Mouse (Mus musculus) right cerebral cortex, postnatal 14 days (tissue): Measurements from ENCODE around the gene Acsm4.
"Not testable (repeated sequence)": the region's sequence is repeated elsewhere in the genome, so short reads cannot be mapped to it uniquely, and the experiment has no call there.

Experiments
- DNase-seq: peaks from one replicate; pipeline ENCODE4 v3.0.0; 2022

The Acsm4 gene

DNA sequence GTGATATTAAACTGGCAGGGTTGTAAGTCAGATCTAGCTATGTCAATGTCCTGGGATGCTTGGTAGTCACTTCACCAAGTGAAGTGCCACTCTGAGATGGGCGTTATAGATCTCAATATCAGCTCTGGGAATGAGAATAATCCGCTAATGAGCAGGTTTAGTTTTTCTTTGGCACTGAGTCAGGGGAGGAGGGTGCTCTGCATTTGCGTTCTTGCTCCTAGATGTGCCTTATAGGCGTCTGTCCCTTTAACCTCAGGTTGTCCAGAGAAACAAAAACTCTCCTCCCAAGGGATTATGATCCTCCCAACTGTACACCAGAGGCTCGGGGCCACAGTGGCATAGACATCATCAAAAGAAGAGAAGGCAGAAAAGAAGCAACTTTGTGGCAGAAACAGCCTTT lies at the start of gene Acsm4:
Acsm4 (plus strand) TSS at position 301 of the 400 bp plus-strand sequence.
- DNase-seq: no peak

DNA sequence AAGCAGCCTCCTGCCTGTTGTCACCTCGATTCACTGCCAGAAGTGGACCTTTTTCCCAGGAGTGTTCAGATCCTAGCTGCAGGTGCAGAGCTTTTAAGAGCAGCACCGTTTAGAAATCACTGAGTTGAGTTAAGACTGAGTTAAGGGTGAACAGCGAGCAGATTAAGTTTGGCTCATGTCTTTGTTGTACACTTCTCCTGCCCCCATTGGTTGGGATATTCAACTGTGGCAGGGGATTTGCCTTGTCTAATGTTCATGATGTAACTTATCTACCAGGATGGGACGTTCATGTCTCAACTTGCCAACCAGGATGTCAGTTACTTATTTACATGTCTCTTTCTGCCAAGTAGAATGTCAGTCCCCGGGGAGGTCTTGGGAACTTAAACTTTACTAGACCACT lies 47.5 kb upstream of the Acsm4 start:
- DNase-seq: no peak

DNA sequence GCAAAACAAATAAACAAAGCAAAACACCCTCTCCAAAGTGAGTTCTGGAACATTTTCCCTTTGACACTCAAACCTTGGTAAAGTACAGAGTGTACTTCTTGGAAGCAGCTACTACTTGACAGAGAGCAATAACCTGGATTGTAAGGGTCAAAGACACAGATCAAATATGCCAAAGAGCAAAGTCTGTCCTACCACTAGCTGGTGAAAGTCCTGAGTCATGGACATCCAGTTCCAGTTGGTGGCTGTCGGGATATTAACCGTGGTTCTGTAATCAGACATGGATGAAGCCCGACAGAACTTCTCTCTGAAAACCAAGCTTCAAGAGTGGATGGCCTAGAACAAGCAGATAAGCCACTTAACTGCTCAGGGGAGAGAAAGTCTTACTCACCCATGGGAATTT lies 21.9 kb upstream of the Acsm4 start:
- no peak for DNase-seq

DNA sequence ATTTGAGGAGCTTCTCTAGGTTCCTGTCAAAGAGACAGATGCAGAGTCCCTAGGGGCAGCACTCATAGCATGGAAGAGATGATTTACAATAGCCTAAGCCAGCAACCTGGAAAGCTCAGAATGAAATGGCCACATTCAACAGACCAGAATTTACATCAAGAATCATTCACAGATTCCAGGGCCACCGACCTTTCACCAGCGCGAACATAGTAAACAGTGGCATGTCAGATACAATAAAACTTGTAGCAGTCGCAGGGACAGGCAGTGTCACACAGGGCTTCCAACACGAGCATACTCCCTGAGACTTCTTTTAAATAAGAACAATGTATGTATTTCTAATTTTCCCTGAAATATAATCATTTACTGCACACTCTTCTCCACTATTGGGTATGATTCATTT lies 19.4 kb upstream of the Acsm4 start:
- no peak for DNase-seq

DNA sequence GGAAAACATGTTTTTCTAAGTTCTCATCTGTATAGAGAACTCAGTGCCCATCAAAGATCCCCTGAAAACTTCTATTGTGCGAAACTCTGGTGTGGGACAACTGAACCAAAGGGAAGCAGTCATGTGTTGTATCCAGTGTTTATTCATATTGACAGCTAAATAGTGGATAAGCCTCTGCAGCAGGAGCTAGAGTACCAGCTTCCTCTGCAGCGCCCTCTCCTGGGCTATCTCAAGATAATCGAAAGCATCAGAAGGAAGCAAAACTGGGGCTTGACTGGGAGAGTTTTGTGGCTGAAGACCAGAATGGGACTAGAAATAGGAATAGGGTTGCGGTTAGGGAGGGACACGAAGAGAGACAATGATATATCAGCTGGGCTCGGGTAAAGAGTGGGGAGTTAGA lies 18.9 kb upstream of the Acsm4 start:
- peak; percentile 29 for DNase-seq

DNA sequence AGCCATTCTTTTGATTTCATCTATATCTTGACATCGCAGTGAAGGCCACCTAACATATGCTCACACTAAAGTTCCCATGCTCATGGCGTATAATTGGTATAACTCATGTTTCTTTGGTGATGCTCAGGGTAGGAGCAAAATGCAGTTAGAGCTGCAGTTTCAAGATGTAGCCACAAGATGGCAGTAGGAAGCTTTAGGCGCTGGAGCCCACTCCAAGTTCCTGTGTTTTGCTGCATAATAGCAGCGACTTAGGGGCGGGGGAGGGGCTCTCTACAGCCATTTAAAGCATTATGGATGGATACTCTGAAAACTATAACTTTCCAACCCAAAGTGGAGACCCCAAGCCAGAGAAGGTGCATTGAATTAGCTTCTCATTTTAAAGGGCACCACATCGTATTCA lies 16.4 kb upstream of the Acsm4 start:
- DNase-seq: peak; percentile 35

DNA sequence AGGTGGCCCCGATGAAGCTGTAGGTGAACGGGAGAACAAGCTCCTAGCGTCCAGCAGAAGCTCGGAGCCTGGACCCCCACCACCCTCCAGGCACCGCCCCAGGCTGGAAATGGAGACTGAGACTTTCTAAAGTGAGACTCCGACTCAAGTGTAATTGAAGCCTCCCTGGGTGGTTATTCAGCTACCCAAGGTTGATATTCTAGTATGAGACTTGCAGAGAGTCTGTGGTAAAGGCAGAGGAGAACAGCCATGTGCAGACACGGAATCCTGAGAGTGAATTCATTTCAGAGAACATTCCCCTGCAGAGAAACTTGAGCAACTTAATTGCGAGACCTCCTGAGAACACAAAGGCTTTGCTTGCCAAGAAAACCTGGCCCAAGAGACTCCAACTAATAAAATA lies 9.7 kb upstream of the Acsm4 start:
- no peak for DNase-seq

DNA sequence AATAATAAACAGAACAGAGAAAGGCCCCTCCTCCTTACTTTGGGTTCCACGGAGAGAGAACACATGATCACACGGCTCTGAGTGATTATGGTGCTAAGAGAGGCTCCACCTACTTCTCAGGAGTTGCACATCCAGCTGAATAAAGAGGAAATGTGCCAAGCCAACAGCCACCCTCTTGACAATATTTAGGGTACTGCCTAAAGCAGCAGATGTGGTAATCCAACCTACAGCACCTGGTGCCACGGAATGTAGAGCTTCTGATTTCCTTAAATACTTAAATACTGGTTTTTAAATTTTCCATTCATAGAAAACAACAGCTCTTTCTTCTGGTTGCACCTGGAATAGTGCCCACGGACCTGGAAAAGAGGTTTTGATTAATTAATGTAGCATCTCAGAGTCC lies 7.1 kb upstream of the Acsm4 start:
- no peak for DNase-seq

DNA sequence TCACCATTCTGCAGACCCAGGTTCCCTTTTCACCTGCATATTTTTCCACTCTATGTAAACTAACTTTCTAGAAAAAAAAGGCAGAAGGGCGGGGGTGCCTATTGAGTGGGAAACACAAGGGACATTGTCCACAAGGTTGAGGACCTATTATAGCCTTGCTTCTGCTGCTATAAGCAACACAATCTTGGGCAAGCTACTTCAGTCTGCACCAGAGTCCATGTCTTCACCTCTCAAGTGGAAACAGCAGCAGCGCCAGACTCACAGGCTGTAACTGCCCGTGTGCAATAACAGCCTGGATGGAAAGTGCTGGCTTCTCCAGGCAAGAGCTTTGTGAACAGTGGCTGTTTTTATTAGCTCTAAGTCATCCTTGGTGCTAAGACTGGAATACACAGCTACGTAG lies 2.5 kb downstream of the Acsm4 start:
- DNase-seq: no peak

DNA sequence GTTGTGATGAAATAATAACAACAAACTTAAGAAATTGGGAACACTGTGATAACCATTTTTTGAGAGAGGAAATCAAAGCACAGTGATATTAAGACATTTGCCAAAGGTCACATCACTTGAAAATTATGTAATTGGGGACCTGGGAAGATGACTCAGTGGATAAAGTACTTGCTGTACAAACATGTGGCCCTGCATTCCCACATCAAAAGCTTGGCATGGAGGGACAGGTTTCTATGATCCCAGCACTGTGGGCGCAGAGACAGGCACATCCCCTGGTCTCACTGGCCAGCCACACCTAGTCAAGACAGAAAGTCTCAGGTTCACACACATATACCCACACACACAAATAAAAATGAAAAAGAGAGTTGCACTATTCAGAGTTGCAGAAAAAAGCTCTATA lies 5.1 kb downstream of the Acsm4 start:
- DNase-seq: no peak

DNA sequence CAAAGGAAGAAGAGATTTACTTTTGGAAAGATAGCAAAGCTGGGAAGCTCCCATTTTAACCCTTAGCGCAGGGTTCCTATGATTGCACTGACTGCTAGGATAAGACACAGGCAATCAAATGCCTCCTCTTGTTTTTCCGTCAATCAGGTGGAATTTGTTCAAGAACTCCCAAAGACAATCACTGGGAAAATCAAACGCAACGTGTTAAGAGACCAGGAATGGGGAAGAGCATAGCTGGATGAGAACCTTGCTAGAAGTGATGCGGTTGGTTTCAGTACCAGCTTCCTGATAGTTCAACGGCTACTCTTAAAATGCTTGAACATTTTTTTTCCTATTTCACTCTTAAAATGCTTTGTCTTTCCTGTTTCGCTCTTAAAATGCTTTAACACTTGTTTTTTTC lies 24.3 kb downstream of the Acsm4 start:
- DNase-seq: no peak

DNA sequence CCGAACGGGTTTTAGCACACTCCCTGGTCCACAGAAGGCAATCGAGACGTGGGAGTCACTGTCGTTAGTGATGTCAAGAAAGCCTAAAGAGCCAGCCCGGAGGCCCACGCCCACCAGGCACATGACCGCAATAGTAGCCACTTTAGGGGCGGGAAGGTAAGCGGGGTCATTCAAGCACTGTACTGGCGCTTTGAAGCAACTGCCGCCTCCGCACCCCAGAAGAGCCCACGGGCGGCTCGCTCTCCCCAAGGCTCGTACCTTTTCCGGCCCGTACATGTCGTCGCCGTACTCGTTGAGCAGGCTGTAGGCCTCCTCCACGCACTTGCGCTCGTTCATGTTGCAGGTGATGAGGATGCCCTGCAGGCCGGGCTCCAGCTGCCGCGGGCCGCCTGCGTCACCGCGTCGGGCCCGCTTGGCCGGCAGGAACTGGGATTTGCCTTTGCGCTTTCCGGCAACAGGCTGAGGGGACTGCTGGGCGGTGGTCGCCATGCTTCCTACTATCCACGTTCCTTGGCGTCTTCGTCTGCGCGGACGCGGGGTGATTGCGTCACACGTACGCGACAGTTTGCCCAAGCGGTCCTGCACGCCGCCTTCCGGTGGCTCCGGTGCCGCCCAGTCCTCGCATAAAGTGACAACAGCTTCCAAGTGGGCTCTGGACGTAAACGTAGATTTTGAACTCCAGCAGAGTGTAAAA lies 30.6 kb downstream of the Acsm4 start, which contains the start of gene Thumpd1:
Thumpd1 (minus strand) TSS at position 546 of the 694 bp plus-strand sequence.
- peak; percentile 99 for DNase-seq

DNA sequence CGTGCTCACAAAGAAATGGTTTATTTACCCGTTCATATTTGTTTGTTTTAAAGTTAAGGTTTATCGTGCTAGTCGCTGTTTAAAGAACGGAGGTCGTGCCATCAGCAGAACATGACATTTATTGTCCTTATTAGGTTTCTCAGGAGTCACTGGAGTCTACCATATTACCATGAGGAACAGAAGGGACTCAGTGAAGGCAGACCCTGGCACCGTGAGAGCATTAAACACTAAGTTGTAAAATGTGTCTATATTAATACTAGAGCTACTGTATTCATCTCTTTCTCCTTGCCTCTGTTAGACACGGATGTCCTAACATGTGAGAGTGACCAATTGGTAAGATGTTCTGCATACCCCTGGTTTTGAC lies 31.1 kb downstream of the Acsm4 start:
- DNase-seq: no peak

DNA sequence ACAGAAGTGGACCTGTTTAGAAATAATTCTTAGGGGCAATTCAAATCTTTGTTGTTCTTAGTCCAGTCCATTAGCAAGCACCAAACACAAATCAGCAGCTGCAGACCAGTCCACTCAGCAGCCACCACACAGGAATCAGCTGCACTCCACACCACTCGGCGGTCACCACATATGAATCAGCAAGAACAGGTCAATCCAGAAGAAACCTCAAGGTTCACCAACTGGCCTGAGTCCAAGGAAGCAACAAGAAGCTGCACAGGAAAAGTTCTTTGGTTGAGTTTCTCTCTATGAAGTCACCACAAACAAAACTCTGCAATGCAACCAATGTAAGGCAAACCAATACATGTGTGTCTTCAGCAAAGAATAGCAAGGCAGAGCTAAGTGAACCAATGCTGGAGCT lies 37.8 kb downstream of the Acsm4 start:
- DNase-seq: no peak

DNA sequence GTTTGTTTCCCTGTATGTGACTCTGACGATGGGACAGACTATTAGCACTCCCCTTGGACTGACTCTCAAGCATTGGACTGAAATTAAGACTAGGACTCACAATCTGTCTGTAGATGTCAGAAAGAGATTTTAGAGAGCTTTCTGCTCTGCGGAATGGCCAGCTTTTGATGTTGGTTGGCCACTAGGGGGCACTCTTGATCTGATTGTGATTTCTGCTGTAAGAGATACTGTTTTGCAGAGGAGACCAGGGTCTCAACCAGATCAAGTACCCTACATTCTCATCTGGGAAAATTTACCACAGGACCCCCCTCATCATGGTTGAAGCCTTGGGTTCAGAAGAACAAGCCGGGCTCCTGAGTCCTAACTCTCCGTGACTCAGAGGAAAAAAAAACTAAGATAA lies 41.4 kb downstream of the Acsm4 start:
- DNase-seq: not testable (repeated sequence)

DNA sequence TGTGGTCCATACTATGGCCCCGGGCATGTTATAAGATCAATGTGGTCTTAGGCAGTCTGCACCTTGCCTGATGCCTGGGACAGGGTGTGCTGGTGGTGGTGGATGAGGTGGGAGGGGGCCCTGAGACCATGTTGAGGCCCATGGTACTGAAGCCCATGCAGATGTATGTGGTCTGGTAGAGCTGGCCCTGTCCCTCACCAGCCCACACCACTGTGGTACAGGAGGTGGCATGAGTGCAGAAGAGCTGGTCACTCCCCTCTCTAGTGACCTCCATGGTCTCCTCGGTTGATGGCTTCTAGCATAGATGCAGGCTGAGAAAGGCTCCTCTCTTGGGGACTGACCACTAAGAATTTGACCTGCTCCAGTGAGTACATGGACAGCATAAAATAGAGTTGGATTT lies 49.1 kb downstream of the Acsm4 start:
- DNase-seq: no peak

DNA sequence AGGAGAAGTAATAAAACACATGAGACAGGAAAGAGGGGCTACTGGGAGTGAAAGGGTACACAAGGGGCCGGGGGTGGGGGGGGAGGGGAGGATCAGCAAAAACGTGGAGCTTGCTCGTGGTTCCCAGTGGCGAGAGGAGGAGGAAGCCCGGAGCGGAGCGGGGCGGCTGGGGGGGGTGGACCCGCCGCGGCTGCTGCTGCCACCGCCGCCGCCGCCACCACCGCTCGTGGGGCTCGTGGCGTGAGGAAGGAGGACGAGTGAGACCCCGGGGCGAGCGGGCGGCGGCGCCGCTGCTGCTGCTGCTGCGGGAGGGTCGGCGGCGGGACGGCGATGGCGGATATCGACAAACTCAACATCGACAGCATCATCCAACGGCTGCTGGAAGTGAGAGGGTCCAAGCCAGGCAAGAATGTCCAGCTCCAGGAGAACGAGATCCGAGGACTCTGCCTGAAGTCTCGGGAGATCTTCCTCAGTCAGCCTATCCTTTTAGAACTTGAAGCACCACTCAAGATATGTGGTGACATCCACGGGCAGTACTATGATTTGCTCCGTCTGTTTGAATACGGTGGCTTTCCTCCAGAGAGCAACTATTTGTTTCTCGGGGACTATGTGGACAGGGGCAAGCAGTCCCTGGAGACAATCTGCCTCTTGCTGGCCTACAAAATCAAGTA lies 50.1 kb downstream of the Acsm4 start:
- DNase-seq: not testable (repeated sequence)

DNA sequence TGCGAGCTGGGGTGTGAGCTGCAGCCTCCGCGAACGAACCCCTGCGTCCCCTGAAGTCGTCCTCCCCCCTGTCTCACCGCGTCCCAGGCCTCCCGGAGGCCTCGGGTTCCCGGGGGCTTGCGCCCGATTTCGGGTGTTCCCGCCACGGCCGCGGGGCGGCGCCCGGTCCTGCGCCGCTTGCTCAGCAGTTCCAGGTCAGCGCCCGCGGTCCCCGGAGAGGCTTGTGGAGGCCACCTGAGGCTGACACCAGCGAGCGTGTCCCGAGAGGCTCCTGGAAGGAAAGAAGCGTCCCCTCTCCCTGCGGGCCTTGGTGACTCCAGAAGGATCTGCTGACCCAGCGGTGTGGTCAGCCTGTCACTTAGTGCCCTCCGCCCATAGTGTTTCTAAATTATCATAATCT lies 54.5 kb downstream of the Acsm4 start:
- peak; percentile 5 for DNase-seq

DNA sequence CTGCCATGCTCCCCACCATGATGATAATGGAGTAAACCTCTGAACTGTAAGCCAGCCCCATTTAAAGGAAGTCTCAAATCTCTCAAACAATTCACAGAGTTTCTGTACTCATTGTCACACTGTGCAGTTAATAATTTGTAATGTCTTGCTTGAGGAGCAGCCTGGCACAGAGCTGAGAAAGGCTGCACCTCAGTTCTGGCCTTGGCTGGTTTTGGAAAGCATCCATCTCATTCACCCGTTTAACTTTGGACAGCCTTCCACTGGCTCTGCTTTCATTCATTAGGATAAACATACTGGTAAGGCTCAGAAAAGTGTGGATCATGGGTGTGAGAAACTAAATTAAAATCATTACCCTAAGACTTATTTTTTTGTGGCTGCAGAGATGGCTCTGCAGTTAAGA lies 56.0 kb downstream of the Acsm4 start:
- no peak for DNase-seq

DNA sequence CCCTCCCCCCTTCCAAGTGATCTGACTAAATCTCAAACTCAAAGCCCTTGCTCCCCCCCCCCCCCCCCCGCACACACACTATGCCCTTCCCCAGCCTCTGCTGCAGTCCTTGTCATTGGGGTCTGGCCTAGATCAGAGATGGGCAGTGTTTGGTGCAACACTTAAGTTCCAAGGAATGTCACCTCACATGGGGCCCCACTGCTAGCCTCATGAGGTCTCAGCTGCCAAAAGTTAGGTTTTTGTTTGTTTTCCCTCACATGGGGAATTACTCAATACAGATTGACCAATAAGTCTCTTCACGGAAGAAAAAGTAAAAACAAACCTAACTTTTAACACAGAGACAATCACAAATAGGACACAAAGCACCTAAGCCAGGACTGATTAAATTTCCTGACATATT lies 58.9 kb downstream of the Acsm4 start:
- DNase-seq: no peak

DNA sequence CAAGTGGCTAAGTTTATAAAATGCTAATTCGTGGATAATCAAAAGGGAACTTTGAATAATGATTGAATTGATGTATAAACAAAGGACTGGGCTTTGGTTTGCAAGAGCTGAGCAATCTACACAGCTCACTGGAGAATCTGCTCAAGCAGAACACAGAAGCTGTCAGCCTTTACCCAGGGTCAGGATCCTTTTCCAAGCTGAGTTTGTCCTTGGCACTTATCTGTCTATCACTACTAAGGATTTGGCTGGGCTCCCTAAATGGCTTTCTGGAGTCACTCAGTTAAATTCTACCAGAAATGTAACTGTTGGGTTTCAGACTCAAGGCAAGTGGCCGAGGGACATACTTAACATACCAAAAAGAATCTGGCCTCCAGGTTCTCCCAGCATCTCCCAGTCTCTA lies 60.1 kb downstream of the Acsm4 start:
- DNase-seq: no peak

DNA sequence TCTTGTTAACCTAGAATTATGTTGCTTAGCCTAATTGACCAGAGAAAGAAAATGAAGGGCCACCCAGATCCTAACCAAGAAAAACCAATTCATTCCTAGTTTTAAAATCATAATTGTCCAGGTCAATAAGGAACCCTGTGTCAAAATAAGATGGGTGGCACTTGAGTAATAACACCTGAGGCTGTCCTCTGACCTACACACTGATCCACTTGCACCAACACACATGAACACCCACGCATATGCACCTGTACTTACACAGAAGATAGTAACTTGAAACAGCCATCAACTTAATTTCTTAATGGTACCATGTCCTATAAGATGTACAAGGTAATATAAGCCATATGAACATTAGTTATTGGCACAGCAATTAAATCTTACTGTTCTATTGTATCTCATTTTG lies 63.9 kb downstream of the Acsm4 start:
- DNase-seq: no peak

DNA sequence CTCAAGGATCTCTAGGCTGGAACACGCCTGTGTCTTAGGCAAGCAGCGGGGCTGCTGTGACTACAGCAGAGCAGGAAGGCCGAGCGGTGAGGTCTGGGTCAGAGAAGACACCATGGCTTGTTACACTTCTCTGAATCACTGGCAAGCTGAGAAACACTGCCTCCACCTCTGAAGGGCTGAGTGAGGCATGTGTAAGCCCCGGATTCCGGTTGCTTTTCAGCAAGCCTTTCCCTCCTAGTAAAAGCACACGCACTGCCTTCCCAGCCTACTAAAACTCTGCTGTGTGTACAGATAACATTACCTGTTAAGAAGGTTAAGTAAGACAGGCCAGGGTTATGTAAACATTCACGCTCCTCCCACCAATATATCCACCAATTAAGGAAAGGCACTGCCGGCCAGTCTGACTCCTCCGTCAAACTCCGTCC lies 70.7 kb downstream of the Acsm4 start, which contains the start of gene Acsm3:
Acsm3 (plus strand) TSS at position 397 of the 425 bp plus-strand sequence.
- DNase-seq: no peak

DNA sequence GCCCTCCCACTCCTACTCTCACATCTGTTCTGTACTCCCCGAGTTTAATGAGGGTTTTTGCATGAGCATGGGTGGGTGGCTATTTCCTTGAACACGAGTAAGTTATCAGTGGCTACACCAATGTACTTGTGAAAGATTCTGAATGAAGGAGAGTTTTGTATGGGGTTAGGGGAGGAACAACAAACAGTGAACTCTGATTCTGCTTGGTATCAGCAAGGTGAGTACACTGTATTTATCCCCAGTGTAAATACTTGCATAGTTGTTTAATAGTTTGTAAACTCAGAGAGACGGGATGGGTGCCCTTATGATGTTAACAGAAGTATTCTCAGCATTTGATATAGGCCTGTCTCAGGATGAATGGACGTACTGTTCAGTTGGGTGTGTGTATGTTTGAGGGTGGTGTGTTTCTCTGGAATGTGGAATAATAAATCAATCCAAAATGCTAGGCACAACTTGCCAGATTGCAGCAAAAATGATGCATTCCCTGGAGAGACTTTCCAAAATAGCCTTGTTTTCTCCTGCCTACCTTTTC lies 72.4 kb downstream of the Acsm4 start:
- no peak for DNase-seq
